Mouse (Mus musculus): Measurements from ENCODE around the gene Oas2.

GRCm38 (mm10) chr5:120761901-120762300, 12.2 kb upstream of the Oas2 start:
- no peak for TF ChIP-seq POLR2A (IDR thresholded peaks at IDR 0.05; ENCODE audit: insufficient read length, low read depth)
- TF ChIP-seq POLR2AphosphoS2 (IDR thresholded peaks at IDR 0.05; ENCODE audit: insufficient read length, low read depth) = no peak
- TF ChIP-seq MAX (IDR thresholded peaks at IDR 0.05; ENCODE audit: low read depth) = no peak
- no peak for TF ChIP-seq TCF3 (IDR thresholded peaks at IDR 0.05; ENCODE audit: insufficient read length, low read depth)
- TF ChIP-seq E2F4 (IDR thresholded peaks at IDR 0.05; ENCODE audit: insufficient read depth) = no peak
- TF ChIP-seq USF1 (IDR thresholded peaks at IDR 0.05; ENCODE audit: low read depth) = no peak
- TF ChIP-seq MYOD1 (IDR thresholded peaks at IDR 0.05; ENCODE audit: control insufficient read depth in 1 of 3, insufficient read length in 2 of 3, low read depth in 2 of 3) = no peak
- TF ChIP-seq REST (IDR thresholded peaks at IDR 0.05; ENCODE audit: insufficient read depth, insufficient read length) = no peak
- TF ChIP-seq TCF12 (IDR thresholded peaks at IDR 0.05; ENCODE audit: insufficient read depth, poor library complexity, severe bottlenecking) = no peak
- no peak for TF ChIP-seq CEBPB (IDR thresholded peaks at IDR 0.05; ENCODE audit: insufficient read depth, poor library complexity, severe bottlenecking)
- TF ChIP-seq MYOG (IDR thresholded peaks at IDR 0.05; ENCODE audit: control insufficient read depth in 1 of 3, insufficient read depth in 1 of 3, insufficient read length in 2 of 3, low read depth in 2 of 3) = no peak
- TF ChIP-seq SRF (IDR thresholded peaks at IDR 0.05; ENCODE audit: control insufficient read depth, insufficient read length, low read depth) = no peak
